Mouse (Mus musculus) ovary, postnatal 36 days (tissue): ENCODE measurements around the gene Ankmy1.

Experiments
- DNase-seq: peaks from one replicate; pipeline ENCODE4 v3.0.0; 2022; ENCODE audit warnings: low spot score, mixed read lengths

Gene Ankmy1

DNA sequence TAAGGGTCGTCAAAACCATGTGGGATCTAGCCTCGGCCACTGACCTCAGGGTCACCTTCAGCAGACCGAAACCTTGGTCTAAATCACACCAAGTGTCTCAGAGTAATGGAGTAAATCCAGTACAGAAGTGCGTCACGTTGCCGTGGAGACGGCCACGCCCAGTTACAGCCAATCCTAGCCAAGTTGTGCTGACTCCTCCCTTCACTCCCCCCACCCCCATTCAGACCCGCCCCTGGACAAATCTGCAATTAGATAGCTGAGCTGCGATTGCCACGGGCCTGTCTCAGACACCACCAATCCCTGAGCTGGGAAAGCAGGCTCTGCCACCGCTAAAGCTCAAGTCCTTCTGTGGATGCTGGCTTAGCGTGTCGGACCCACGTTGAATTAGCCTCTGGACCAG is at the start of gene Ankmy1:
TSS of gene Ankmy1 (minus strand) at position 121 of the 400 bp plus-strand sequence.
- DNase-seq: peak; percentile 62

GRCm38 (mm10) chr1:92950607-92951006 is 47.9 kb upstream of the Ankmy1 start, which contains the start of gene Gpr35:
TSS of gene Gpr35 (plus strand) at chr1:92950865.
- no peak for DNase-seq

DNA sequence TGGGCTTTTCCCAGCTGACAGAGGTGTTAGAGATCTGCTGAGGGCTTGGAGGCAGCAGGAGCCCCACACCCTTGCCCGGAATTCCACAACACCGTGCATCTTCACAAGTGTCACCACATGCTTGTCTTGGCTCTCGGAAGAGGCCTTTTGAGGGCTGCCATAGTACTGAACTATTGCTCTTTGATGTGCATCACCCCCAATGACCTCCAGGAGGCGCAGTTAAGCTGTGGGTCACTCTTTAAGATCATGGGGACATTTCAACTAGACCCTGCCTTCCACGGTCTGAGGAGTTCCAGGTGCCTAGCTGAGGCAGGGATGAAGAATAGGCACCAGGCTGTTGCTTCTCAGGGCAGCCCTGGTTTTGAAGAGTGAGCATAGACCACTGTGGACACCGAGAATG is 46.7 kb upstream of the Ankmy1 start:
- DNase-seq: no peak

DNA sequence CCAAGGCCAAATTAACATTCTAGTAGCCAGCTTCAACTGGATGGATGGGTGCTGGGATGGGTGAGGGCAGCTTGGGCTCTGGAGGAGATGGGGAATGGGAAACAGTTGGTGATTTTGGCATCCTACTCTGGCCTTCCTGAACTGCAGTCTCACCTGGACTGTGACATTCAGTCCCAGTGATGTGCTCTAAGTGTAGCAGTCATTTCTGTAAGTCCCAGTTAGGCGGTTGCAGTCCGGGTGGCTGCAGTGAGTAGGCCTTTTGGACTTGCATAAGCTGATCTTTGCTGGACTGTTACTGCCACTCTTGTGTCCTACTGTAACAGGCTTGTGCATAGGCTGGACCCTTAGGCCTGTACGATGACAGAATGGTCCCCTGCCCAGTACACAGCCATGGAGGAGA is 45.3 kb upstream of the Ankmy1 start:
- no peak for DNase-seq

DNA sequence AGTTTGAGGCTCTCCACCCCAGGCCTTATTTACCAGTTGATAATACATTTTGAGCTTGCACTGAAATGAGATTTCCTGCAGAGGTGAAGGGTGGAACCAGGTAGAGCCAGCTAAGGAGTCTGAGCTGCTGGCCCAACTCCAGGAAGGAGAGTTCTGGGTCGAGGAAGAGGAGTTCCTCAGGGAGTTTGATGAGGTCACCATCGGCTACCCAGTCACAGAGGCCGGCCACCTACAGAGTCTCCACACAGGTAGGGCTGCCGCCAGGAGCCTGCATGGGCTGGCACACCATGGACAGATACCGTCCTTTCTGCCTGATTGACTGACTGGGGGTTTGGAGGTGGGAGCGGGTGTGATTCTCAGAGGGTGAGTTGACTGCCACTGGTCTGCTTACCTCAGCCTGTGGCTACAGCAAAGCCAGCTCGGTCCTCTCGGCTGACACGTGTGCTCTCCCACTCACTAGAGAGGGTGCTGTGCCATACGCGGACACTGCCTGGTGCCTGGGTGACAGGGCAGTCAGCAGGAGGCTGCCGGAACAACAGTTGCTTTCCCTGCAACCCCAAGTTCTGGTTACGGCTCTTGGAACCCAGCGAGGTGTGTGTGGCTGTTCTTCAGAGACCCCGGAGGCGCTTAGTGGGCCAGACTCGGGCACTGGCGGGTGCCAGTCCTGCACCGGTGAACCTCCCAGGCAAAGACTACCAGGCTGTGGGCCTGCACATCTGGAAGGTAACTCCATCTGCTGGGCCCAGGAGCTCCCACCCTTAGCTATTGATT is 40.7 kb upstream of the Ankmy1 start:
- no peak for DNase-seq

DNA sequence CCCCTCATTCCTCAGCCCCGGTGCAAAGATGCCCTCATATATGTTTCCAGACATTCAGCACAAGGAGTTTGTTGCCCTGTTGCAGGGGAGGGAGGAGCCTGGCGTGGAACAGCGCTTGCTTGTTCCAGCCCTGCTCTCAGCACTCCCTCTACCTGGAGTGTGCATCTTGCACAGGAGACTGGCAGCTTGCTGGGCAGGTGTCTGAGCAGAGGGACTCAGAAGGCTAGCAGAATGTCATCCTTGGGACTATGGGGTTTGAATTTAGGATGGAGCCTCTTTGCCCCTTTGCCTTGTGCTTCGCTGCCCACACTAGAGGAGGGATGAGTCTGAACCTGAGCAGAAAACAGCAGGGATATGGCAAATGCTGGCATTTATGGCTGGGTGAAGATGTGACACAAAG is 37.0 kb upstream of the Ankmy1 start:
- DNase-seq: no peak

GRCm38 (mm10) chr1:92937797-92938196 is 35.1 kb upstream of the Ankmy1 start:
- no peak for DNase-seq

DNA sequence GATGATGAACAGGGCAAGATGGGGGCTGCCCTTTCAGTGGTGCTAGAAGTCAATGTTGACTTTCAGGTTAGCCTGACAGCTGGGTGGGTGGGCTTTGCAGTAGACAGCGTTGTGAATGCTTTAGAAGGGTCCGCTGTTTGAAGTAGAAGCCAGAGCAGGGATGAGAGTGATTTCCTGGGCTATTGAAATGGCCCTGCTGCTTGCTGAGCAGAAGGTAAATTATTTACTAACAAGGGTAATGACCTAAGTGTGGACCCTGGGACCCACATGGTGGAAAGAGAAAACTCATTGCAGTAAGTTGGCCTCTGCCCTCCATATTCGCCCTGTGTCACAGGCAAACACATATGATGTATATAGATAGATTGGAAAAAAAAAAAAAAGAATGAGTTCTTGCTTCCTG is 33.8 kb upstream of the Ankmy1 start:
- DNase-seq: no peak

- no peak for DNase-seq
These were observed 33.3 kb upstream of the Ankmy1 start for GRCm38 (mm10) chr1:92935977-92936376.

- peak; percentile 54 for DNase-seq
These were observed 32.6 kb upstream of the Ankmy1 start for GRCm38 (mm10) chr1:92935054-92935962.

DNA sequence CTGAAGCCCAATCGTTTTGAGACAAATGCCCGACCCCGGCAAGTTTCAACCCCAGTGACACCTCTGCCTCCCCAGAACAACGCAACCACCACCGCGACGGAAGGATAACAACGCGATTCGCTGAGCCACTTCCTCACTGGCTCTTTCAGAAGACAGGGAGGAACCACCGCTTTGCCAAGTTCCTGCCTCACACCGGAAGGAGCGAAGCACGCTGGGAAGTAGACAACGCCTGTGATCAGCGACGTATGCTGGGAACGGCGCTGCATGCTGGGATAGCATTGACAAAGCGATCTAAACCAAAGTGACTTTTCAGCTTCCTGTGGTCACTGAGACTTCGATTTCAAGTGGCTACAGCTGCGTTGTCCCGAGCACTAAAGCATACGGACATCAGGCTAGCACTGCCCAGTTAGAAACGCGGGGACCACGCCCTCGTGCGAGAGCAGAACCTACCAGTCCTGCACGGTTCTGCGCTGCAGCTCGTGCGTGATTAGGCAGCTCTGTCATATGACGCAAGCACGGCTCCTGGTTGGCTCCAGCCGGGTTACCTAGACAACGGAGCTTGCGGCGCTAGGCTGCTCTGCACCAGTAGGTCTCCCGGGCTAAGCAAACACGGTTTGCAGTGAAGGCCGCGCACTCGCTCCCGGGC is 31.6 kb upstream of the Ankmy1 start, which contains the start of gene Capn10:
TSS of gene Capn10 (plus strand) at position 195 of the 646 bp plus-strand sequence.
- DNase-seq: peak; percentile 87

GRCm38 (mm10) chr1:92933611-92934010 is 30.9 kb upstream of the Ankmy1 start:
- DNase-seq: no peak

DNA sequence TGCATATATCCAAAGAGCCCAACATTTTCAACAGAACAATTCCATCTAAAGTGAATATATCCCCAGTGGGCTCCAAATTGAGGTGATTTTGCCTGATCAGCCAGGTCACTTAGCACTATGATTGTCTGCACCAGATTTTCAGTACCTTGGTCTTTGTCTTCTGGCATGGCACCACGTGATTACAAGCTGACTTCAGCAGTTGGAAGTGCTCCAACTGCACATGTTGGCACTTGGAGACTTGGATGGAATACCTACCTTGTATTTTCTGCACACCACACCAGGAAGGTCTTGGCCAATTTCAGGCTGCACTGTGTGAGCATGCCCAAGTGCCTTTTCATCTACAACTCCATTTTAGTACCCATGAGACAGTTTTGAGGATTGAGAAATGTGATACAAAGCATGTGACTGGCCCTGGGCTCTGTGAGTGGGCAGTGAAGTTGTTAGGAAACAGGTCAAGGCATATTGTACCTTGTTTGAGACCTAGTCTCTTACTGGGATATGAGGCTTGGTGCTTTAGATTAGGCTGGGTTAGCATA is 27.5 kb upstream of the Ankmy1 start:
- no peak for DNase-seq

- no peak for DNase-seq
These were observed 18.8 kb upstream of the Ankmy1 start for GRCm38 (mm10) chr1:92921496-92921895.

- DNase-seq: no peak
These were observed 17.9 kb upstream of the Ankmy1 start for GRCm38 (mm10) chr1:92920474-92921200.

GRCm38 (mm10) chr1:92919775-92920174 is 17.1 kb upstream of the Ankmy1 start:
- DNase-seq: no peak

GRCm38 (mm10) chr1:92919151-92919550 is 16.4 kb upstream of the Ankmy1 start:
- DNase-seq: no peak

DNA sequence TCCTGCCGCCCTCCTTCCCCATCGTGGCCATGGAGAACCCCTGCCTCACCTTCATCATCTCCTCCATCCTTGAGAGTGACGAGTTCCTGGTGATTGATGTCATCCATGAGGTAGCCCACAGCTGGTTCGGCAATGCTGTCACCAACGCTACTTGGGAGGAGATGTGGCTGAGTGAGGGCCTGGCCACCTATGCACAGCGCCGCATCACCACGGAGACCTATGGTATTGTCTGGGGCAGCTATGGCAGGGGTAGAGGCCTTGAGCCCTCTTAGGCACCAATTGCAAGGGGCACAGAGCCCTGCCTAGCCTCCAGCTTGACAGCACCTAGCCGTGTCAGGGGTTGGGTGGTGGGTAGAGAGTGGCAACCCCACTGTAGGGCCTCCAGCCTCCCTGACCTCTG is 14.0 kb upstream of the Ankmy1 start:
- DNase-seq: no peak

- no peak for DNase-seq
These were observed 12.3 kb upstream of the Ankmy1 start for GRCm38 (mm10) chr1:92914993-92915392.

GRCm38 (mm10) chr1:92914239-92914638 is 11.5 kb upstream of the Ankmy1 start:
- no peak for DNase-seq

DNA sequence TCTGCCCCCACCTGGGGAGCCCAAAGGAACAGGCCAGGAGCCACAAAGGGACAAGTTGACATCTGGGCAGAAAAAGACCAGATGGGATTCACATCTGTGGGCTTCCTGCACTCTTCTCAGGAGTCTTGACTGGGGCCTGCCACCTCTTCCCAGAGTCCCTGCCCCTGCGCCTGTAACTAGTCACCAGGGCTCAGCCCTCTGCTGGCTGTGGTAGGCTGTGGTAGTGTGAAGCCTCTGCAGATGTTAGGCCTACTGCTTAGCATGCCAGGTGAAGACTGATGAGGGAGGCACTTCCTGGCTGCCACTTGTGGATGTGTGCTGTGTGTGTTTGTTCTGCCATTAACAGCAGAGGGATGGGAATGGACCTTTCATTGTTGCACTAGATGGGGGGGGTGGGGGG is 9.6 kb upstream of the Ankmy1 start:
- no peak for DNase-seq
